Mouse (Mus musculus): ENCODE results near the gene Zyx. TPM values are rescaled to one million over a fixed set of nuclear protein-coding genes. Genes with fewer than 3 reads are reported as not detected.

The Zyx gene
- polyA plus RNA-seq, 1 experiment from 2014 or later = 60.5 TPM

- H3K36me3 ChIP-seq (ENCODE audit: control insufficient read depth, insufficient read depth, low read length) = no peaks in the 10 kb centered on the region
- H3K27ac ChIP-seq (replicated peaks) = no peak overlapping the region
- H3K27me3 ChIP-seq (ENCODE audit: control insufficient read depth, insufficient read depth, low read length) = no peaks in the 10 kb centered on the region; the same call in 1 of the 2 replicates
- H3K4me3 ChIP-seq (ENCODE audit: low read depth, low read length) = peak overlapping the region; percentile 58
- H3K4me2 ChIP-seq (replicated peaks; ENCODE audit: low read depth) = peak overlapping the region; percentile 92
- 0 out of 2 replicates have a peak, but pooled peaks cover 3% of the 10 kb centered on the region for H3K4me1 ChIP-seq (replicated peaks; ENCODE audit: control insufficient read depth, insufficient read depth)
- peak overlapping the region; percentile 47 for H3K9ac ChIP-seq (ENCODE audit: low read length)
- WGBS = 0% methylated on average over 13 of the region's 32 CpGs
- ATAC-seq (ENCODE audit: low FRiP score, low TSS enrichment) (peak; percentile 10), DNase-seq (ENCODE audit: low spot score) (peak; percentile 19)
- no peaks in the 10 kb centered on the region for H3K9me3 ChIP-seq (ENCODE audit: control insufficient read depth, low read length)
- TF ChIP-seq EP300 (optimal IDR thresholded peaks at IDR 0.05) = no peak
- TF ChIP-seq CTCF (IDR thresholded peaks at IDR 0.05; ENCODE audit: low read depth) = peak; percentile 3; the same call in 1 of the 2 replicates
These were observed 25.4 kb upstream of the Zyx start for GRCm38 (mm10) chr6:42324067-42324481.

- Histone ChIP-seq H3K4me1 (replicated peaks; ENCODE audit: control insufficient read depth, insufficient read depth) (0 out of 2 replicates have a peak, but pooled peaks cover 3% of the 10 kb centered on the region), H3K4me3 (ENCODE audit: low read depth, low read length) (peak within 1 kb of the TSS; percentile 58), H3K9ac (ENCODE audit: low read length) (peak within 1 kb of the TSS; percentile 47), H3K27me3 (ENCODE audit: control insufficient read depth, insufficient read depth, low read length) (no peaks in the 10 kb centered on the region; the same call in 1 of the 2 replicates), H3K27ac (replicated peaks) (no peak within 1 kb of the TSS), H3K36me3 (ENCODE audit: control insufficient read depth, insufficient read depth, low read length) (no peaks in the 10 kb centered on the region), H3K4me2 (replicated peaks; ENCODE audit: low read depth) (peak within 1 kb of the TSS; percentile 92), H3K9me3 (ENCODE audit: control insufficient read depth, low read length) (no peaks in the 10 kb centered on the region)
- WGBS = under 1% methylated on average over 31 of the region's 68 CpGs
- ATAC-seq (ENCODE audit: low FRiP score, low TSS enrichment) (peak; percentile 59), DNase-seq (ENCODE audit: low spot score) (peak; percentile 22)
- TF ChIP-seq CTCF (IDR thresholded peaks at IDR 0.05; ENCODE audit: low read depth) = no peak
- no peak for TF ChIP-seq EP300 (optimal IDR thresholded peaks at IDR 0.05)
These were observed 24.8 kb upstream of the Zyx start, which contains the start of gene Fam131b for GRCm38 (mm10) chr6:42324482-42325267. Gene Fam131b, minus strand, starts transcription at chr6:42324643.

- no peak overlapping the region for H3K27ac ChIP-seq (replicated peaks)
- no peak overlapping the region; the same call in 1 of the 2 replicates for H3K9ac ChIP-seq (ENCODE audit: low read length)
- DNase-seq (ENCODE audit: low spot score) (peak; percentile 77), ATAC-seq (ENCODE audit: low FRiP score, low TSS enrichment) (no peak)
- H3K4me2 ChIP-seq (replicated peaks; ENCODE audit: low read depth) = peak overlapping the region; percentile 92
- WGBS = 7% methylated on average over 7 of the region's 7 CpGs
- H3K36me3 ChIP-seq (ENCODE audit: control insufficient read depth, insufficient read depth, low read length) = no peaks in the 10 kb centered on the region
- no peaks in the 10 kb centered on the region for H3K9me3 ChIP-seq (ENCODE audit: control insufficient read depth, low read length)
- TF ChIP-seq EP300 (optimal IDR thresholded peaks at IDR 0.05) = no peak
- peak; percentile 86 for TF ChIP-seq CTCF (IDR thresholded peaks at IDR 0.05; ENCODE audit: low read depth)
- H3K27me3 ChIP-seq (ENCODE audit: control insufficient read depth, insufficient read depth, low read length) = no peaks in the 10 kb centered on the region; the same call in 1 of the 2 replicates
- H3K4me1 ChIP-seq (replicated peaks; ENCODE audit: control insufficient read depth, insufficient read depth) = 0 out of 2 replicates have a peak, but pooled peaks cover 3% of the 10 kb centered on the region
- peak overlapping the region; percentile 58 for H3K4me3 ChIP-seq (ENCODE audit: low read depth, low read length)
These were observed 24.2 kb upstream of the Zyx start for GRCm38 (mm10) chr6:42325268-42325609.

GRCm38 (mm10) chr6:42326509-42326908 is 22.9 kb upstream of the Zyx start:
- Histone ChIP-seq H3K27ac (replicated peaks) (no peak overlapping the region), H3K27me3 (ENCODE audit: control insufficient read depth, insufficient read depth, low read length) (no peaks in the 10 kb centered on the region; the same call in 1 of the 2 replicates), H3K9ac (ENCODE audit: low read length) (no peak overlapping the region), H3K4me3 (ENCODE audit: low read depth, low read length) (no peak overlapping the region), H3K4me2 (replicated peaks; ENCODE audit: low read depth) (no peak overlapping the region), H3K36me3 (ENCODE audit: control insufficient read depth, insufficient read depth, low read length) (no peaks in the 10 kb centered on the region), H3K9me3 (ENCODE audit: control insufficient read depth, low read length) (no peaks in the 10 kb centered on the region), H3K4me1 (replicated peaks; ENCODE audit: control insufficient read depth, insufficient read depth) (0 out of 2 replicates have a peak, but pooled peaks cover 3% of the 10 kb centered on the region)
- TF ChIP-seq CTCF (IDR thresholded peaks at IDR 0.05; ENCODE audit: low read depth) (no peak), EP300 (optimal IDR thresholded peaks at IDR 0.05) (no peak)
- WGBS = 83% methylated on average over 3 of the region's 3 CpGs
- ATAC-seq (ENCODE audit: low FRiP score, low TSS enrichment) (no peak), DNase-seq (ENCODE audit: low spot score) (no peak)

- TF ChIP-seq CTCF (IDR thresholded peaks at IDR 0.05; ENCODE audit: low read depth) (no peak), EP300 (optimal IDR thresholded peaks at IDR 0.05) (no peak)
- H3K4me1 ChIP-seq (replicated peaks; ENCODE audit: control insufficient read depth, insufficient read depth) = 0 out of 2 replicates have a peak, but pooled peaks cover 2% of the 10 kb centered on the region
- no peak overlapping the region for H3K4me2 ChIP-seq (replicated peaks; ENCODE audit: low read depth)
- DNase-seq (ENCODE audit: low spot score) (no peak), ATAC-seq (ENCODE audit: low FRiP score, low TSS enrichment) (no peak)
- no peak overlapping the region for H3K9ac ChIP-seq (ENCODE audit: low read length)
- no peak overlapping the region for H3K4me3 ChIP-seq (ENCODE audit: low read depth, low read length)
- no peaks in the 10 kb centered on the region for H3K9me3 ChIP-seq (ENCODE audit: control insufficient read depth, low read length)
- H3K36me3 ChIP-seq (ENCODE audit: control insufficient read depth, insufficient read depth, low read length) = no peaks in the 10 kb centered on the region
- 73% methylated on average over 3 of the region's 3 CpGs for WGBS
- H3K27me3 ChIP-seq (ENCODE audit: control insufficient read depth, insufficient read depth, low read length) = no peaks in the 10 kb centered on the region; the same call in 1 of the 2 replicates
- H3K27ac ChIP-seq (replicated peaks) = no peak overlapping the region
These were observed 20.7 kb upstream of the Zyx start for GRCm38 (mm10) chr6:42328757-42329156.

GRCm38 (mm10) chr6:42330216-42330615 is 19.2 kb upstream of the Zyx start:
- WGBS = 75% methylated on average over 3 of the region's 3 CpGs
- DNase-seq (ENCODE audit: low spot score) (no peak), ATAC-seq (ENCODE audit: low FRiP score, low TSS enrichment) (peak; percentile 21; the same call in 1 of the 2 replicates)
- Histone ChIP-seq H3K27me3 (ENCODE audit: control insufficient read depth, insufficient read depth, low read length) (no peaks in the 10 kb centered on the region), H3K9me3 (ENCODE audit: control insufficient read depth, low read length) (no peaks in the 10 kb centered on the region), H3K4me3 (ENCODE audit: low read depth, low read length) (no peak overlapping the region), H3K4me2 (replicated peaks; ENCODE audit: low read depth) (no peak overlapping the region), H3K4me1 (replicated peaks; ENCODE audit: control insufficient read depth, insufficient read depth) (no peaks in the 10 kb centered on the region), H3K36me3 (ENCODE audit: control insufficient read depth, insufficient read depth, low read length) (no peaks in the 10 kb centered on the region), H3K27ac (replicated peaks) (no peak overlapping the region), H3K9ac (ENCODE audit: low read length) (no peak overlapping the region)
- TF ChIP-seq EP300 (optimal IDR thresholded peaks at IDR 0.05) (no peak), CTCF (IDR thresholded peaks at IDR 0.05; ENCODE audit: low read depth) (no peak)
